16 mouse cellular contexts compared by ENCODE assay signal in the genomic region with DNA sequence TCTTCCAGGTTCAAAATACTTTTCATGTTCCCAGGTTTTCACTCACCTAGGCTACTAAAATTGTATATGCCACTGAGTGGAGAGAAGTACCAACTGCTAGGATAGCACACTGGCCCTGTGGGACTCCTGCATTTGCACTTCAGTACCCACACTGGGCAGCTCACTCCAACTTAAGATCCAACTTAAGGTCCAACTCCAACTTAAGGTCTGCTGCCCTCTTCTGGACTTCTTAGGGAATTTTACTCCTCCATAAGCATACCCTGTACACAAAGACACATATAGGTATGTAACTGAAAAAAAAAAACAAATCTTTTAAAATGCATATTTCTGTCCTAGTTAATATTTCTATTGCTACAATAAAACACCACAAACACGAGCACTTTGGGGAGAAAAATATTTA.
DNase-seq lines count a peak whose midpoint lies in the region; ATAC-seq and TF ChIP-seq lines count a peak whose summit lies in the region.
"Had no signal": no experiment of that assay in that cellular context is flagged by ENCODE, and none has a peak within 500 bp of the region (broad histone marks: within the 10 kb centered on the region; RNA-seq: fewer than 3 reads in every experiment).

No protein-coding gene starts in this region.

- H3K4me1 ChIP-seq in heart, adult 2 months (ENCODE audit: control insufficient read depth, insufficient read depth, low read length): no peaks in the 10 kb centered on the region
- no peaks in the 10 kb centered on the region for H3K4me1 ChIP-seq in midbrain, embryonic 14.5 days (ENCODE audit: control insufficient read depth, insufficient read depth, low read length)
- peaks cover 7% of the 10 kb centered on the region; the same call in 1 of the 2 replicates for H3K4me1 ChIP-seq in midbrain, embryonic 16.5 days (ENCODE audit: control insufficient read depth, insufficient read depth, low read length)
- H3K4me1 ChIP-seq: limb, embryonic 15.5 days; stomach, embryonic 15.5 days had no signal

- no peaks in the 10 kb centered on the region for H3K36me3 ChIP-seq in heart, adult 2 months (ENCODE audit: control insufficient read depth, insufficient read depth, low read length)
- H3K36me3 ChIP-seq in midbrain, embryonic 14.5 days (ENCODE audit: control insufficient read depth, insufficient read depth, low read length): no peaks in the 10 kb centered on the region
- no peaks in the 10 kb centered on the region for H3K36me3 ChIP-seq in midbrain, embryonic 16.5 days (ENCODE audit: control insufficient read depth, insufficient read depth, low read length)
- H3K36me3 ChIP-seq: limb, embryonic 15.5 days; stomach, embryonic 15.5 days had no signal

- H3K4me3 ChIP-seq in heart, adult 2 months: no peak overlapping the region
- no peak overlapping the region for H3K4me3 ChIP-seq in midbrain, embryonic 14.5 days (replicated peaks; ENCODE audit: low read depth, low read length)
- no peak overlapping the region for H3K4me3 ChIP-seq in midbrain, embryonic 16.5 days (ENCODE audit: low read depth, low read length)
- H3K4me3 ChIP-seq: left cerebral cortex, adult 2 months; limb, embryonic 15.5 days; stomach, embryonic 15.5 days had no signal

- no peak for TF ChIP-seq EP300 in heart, adult 2 months (IDR thresholded peaks at IDR 0.05; ENCODE audit: insufficient read depth, low read depth, low read length)

- intact Hi-C loops in heart, adult 2 months (cut with DNase I): no loop called here
- intact Hi-C loops in heart, postnatal 14 days (cut with DNase I): no loop called here
- intact Hi-C loops in left cerebral cortex, postnatal 10 days (cut with DNase I): no loop called here

- no peak for ATAC-seq in midbrain, embryonic 14.5 days (ENCODE audit: low FRiP score, low TSS enrichment)
- no peak for ATAC-seq in midbrain, embryonic 16.5 days
- ATAC-seq in megakaryocyte, adult 5-6 weeks (ENCODE audit: poor library complexity, severe bottlenecking): no peak

- no peaks in the 10 kb centered on the region for H3K9me3 ChIP-seq in midbrain, embryonic 14.5 days (ENCODE audit: control insufficient read depth, low read length)
- H3K9me3 ChIP-seq in midbrain, embryonic 16.5 days (replicated peaks; ENCODE audit: control insufficient read depth, low read length, poor library complexity, severe bottlenecking): no peaks in the 10 kb centered on the region
- H3K9me3 ChIP-seq: limb, embryonic 15.5 days; stomach, embryonic 15.5 days had no signal

- 36% methylated on average over 1 of the region's 1 CpGs for WGBS in heart, adult 2 months
- WGBS in midbrain, embryonic 14.5 days: 39% methylated on average over 1 of the region's 1 CpGs
- 43% methylated on average over 1 of the region's 1 CpGs for WGBS in midbrain, embryonic 16.5 days

- H3K27ac ChIP-seq in heart, adult 2 months: no peak overlapping the region
- H3K27ac ChIP-seq in midbrain, embryonic 14.5 days (replicated peaks; ENCODE audit: low read depth, low read length): no peak overlapping the region
- H3K27ac ChIP-seq in midbrain, embryonic 16.5 days (ENCODE audit: low read length): no peak overlapping the region
- H3K27ac ChIP-seq: left cerebral cortex, adult 2 months; limb, embryonic 15.5 days; stomach, embryonic 15.5 days had no signal

- H3K4me2 ChIP-seq in midbrain, embryonic 14.5 days (ENCODE audit: low read length): no peak overlapping the region
- H3K4me2 ChIP-seq in midbrain, embryonic 16.5 days (ENCODE audit: low read length): no peak overlapping the region
- H3K4me2 ChIP-seq: limb, embryonic 15.5 days; stomach, embryonic 15.5 days had no signal

- peak; percentile 14; the same call in 1 of the 2 replicates for TF ChIP-seq CTCF in heart, adult 2 months (IDR thresholded peaks at IDR 0.05)

- H3K79me2 ChIP-seq in heart, adult 2 months (replicated peaks; ENCODE audit: control insufficient read depth, insufficient read depth, low read length): no peaks in the 10 kb centered on the region

- no peaks in the 10 kb centered on the region for H3K27me3 ChIP-seq in heart, adult 2 months (ENCODE audit: control insufficient read depth, insufficient read depth, low read length)
- no peaks in the 10 kb centered on the region for H3K27me3 ChIP-seq in midbrain, embryonic 14.5 days (ENCODE audit: control insufficient read depth, insufficient read depth, low read length)
- no peaks in the 10 kb centered on the region for H3K27me3 ChIP-seq in midbrain, embryonic 16.5 days (ENCODE audit: control insufficient read depth, insufficient read depth, low read depth, low read length)
- H3K27me3 ChIP-seq: limb, embryonic 15.5 days; stomach, embryonic 15.5 days had no signal

- DNase-seq in heart, adult 2 months: no peak
- no peak for DNase-seq in heart, postnatal 14 days
- peak; percentile 45 for DNase-seq in midbrain, embryonic 14.5 days
- peak; percentile 23 for DNase-seq in NIH3T3 (ENCODE audit: low read depth)
- DNase-seq in retina, embryonic 14.5 days (ENCODE audit: low spot score): peak; percentile 42
- DNase-seq in left cerebral cortex, postnatal 10 days (ENCODE audit: extremely low spot score in 1 of 2, low spot score in 2 of 2): no peak
- DNase-seq: cerebellum, postnatal 10 days; heart, postnatal 36 days; kidney, adult 11 months; kidney, postnatal 4 days; right cerebral cortex, postnatal 4 days had no signal

- no peak overlapping the region for H3K9ac ChIP-seq in heart, adult 2 months (ENCODE audit: low read depth, low read length)
- H3K9ac ChIP-seq in midbrain, embryonic 14.5 days (replicated peaks; ENCODE audit: low read length): no peak overlapping the region
- H3K9ac ChIP-seq in midbrain, embryonic 16.5 days (ENCODE audit: low read depth, low read length): no peak overlapping the region
- H3K9ac ChIP-seq: limb, embryonic 15.5 days; stomach, embryonic 15.5 days had no signal

- TF ChIP-seq POLR2A in heart, adult 2 months (IDR thresholded peaks at IDR 0.05; ENCODE audit: insufficient read depth, low read depth, low read length): no peak

Comparison
In these comparisons a context has a peak if more than half of its experiments do, and no peak if none do; other contexts are left out.
1. DNase-seq: peak in midbrain, embryonic 14.5 days (single experiment), NIH3T3 (single experiment) and retina, embryonic 14.5 days (single experiment); none in heart, adult 2 months (0 of 2), heart, postnatal 14 days (0 of 2) and left cerebral cortex, postnatal 10 days (0 of 2).